Mouse (Mus musculus): ENCODE results near the gene Spen. TPM values are rescaled to one million over a fixed set of nuclear protein-coding genes. Genes with fewer than 3 reads are reported as not detected.

The Spen gene
- total RNA-seq, 2 experiments from 2014 or later: 49.5 to 58.6 TPM

DNA sequence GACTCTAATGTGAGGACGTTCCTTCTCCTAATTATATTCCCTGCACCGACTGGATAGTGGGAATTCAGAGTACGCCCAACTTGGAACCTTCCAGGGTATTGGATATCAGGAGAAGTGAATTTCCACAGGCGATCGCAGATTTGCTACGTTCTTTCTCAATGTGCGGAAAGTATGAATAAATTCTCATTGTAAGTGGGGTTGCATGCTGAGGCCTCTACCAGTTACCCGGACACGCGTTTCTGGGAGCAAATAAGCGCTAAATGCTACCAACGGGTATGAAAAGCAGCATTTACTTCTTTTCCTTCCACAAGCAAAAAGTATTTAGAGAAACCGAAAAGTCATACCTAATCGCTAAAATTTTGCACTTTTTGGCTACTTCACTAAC lies 1.2 kb downstream of the Spen start:
- peak in 1 of 2 experiments; percentile 25 for DNase-seq (ENCODE audit: low spot score in 2 of 2)
- intact Hi-C loops (cut with DNase I): loop anchor here (5.0 kb wide), 1 partner anchor 35 kb away; no protein-coding TSS in a partner anchor

DNA sequence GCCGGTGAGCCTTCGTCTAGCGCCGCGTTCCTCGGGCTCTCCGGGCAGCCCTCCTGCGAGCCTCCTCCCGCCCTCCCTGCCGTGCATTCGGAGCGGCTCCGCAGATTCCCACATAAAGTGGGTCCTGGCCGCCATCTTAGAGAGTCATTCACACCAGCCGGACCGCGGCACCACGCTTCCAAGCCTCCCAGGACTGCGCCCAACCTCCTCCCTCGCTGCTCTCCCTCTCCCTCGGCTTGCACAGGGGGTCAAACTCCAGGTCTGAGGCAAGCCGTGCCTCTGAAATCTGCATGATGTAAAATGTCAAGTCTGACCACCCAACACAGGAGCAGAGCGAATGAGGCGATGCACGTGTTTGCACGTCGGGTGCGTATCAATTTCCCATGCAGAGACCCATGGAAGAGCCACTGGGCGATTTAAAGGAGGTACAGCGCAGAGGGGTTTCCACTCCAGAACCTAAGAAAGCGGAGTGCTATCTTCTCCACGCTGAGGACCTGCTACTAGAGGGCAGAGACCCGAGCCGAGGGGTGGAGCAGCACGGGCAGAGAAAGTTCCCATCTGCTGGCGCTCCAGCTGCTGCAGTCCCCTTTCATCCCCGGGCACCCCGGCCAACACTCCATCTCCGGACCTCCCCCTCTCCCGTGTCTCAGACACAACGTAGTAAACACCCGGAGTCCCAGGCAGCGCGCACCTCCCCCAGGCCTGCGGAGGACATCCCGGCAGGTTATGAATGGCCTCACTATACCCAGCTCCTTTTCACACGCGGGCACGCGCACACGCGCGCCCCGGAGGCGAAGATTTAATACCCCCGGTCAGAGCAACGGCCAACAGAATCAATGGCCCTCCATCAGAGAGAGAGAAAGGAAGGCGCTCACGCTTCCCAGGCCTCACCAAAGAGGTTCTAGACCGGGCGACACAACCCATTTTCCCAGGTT lies 1.8 kb downstream of the Spen start:
- DNase-seq (ENCODE audit: low spot score in 2 of 2): peak; percentile 68 to 84
- intact Hi-C loops (cut with DNase I): loop anchor here (5.0 kb wide), 1 partner anchor 34 kb away; no protein-coding TSS in a partner anchor

DNA sequence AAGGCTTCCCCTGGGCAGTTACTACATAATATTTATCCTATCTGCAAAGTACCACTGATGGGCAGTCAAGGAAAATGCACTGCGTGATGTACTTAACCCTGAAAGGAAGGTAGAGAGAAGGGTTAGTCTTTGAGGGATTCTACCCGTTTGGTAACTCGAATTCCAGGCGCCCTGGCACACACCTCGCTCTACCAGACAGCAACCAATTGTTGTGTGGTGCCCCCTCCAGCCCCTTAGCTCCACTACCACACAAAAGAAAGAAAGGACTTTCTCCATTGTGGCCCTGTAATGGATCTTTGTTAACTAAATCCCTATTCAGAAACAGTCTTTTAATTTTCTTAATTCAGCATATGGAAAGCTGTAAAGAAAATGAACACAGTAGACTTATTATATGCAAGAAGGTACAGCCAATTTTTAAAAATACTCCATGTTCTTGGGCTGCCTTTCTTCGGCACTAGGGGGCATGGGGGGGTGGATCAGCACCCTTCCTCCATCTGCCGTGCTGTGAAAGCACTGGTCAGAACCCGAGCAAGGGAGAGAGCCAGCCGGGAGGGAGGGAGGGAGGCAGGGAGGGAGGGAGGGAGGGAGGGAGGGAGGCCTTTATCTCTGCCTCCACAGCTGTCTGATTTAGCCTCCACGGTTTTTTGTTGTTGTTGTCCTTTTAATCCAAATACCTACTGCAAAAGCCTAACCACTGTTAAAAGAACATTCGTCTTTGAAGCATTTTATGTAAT lies 3.3 kb downstream of the Spen start:
- intact Hi-C loops (cut with DNase I): loop anchor here (2.0 to 5.0 kb wide), 2 partner anchors 24 to 33 kb away; no protein-coding TSS in a partner anchor
- peak; percentile 50 to 68 for DNase-seq (ENCODE audit: low spot score in 2 of 2)

DNA sequence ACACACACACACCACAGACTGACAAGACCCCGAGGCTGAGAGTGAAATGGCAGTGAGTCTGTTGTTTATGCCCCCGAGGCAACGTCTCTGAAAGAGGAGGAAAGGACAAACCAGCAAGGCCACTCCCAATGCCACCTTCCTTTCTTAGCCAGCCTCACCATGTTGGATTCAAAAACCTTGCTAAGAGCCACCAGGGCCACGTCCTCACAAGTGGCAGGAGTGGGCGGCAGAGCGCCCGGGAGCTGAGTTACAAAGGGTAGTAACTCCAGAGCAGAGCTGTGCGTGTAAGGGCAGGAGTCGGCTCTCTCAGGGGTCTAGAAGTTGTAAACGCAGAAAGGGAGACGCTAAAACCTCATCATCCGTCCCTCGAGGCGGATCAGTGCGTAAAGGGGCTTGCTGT lies 7.4 kb downstream of the Spen start:
- intact Hi-C loops (cut with DNase I): no loop called here
- no peak for DNase-seq (ENCODE audit: low spot score in 2 of 2)

DNA sequence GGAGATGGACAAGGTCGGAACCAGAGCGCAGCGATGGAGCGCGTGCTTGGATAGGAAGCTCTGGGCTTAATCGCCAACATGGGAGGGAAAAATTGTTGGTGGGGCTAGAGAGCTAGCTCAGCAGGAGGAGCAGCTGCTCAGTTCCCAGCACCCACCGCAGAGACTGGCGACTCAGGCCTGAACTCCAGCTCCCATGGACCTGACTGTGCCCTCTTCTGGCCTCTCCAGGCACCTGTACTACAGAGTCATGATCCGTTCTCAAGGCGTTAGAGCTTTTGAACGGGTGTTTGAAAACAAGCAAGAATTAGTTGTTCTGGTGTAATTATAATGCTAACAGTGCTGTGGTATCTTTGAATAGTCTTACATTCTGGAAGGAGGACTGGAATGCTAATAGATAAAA lies 9.5 kb downstream of the Spen start:
- no peak for DNase-seq (ENCODE audit: low spot score in 2 of 2)
- intact Hi-C loops (cut with DNase I): no loop called here

DNA sequence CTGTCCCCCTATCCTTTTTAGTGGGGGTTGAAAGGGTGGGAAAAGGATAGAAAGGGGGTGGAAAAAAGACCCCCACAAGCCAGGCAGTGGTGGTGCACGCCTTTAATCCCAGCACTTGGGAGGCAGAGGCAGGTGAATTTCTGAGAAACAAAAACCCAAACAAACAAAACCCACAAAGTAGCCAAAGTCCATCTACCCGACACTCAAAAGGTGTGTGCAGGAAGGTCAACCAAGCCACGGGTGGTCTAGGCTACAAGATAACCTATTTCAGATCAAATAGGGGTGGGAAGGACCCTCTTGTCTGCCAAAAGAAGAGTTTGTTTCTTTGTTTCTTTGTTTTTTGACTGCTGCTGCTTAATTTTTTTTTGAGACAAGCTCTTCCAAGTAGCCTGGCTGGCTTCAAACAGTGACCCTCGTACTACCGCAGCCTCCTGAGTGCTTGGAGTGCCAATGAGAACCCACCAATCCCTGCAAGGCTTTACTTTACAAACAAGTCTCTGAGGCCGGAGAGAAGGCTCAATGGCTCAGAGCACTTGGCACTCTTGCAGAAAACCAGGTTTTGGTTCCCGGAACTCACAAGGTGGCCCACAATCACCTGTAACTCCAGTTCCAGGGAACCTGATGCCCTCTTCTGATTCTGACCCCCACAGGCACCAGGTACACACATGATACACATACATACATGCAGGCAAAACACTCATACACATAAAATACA lies 11.3 kb downstream of the Spen start:
- DNase-seq (ENCODE audit: low spot score in 2 of 2): no peak
- intact Hi-C loops (cut with DNase I): no loop called here

DNA sequence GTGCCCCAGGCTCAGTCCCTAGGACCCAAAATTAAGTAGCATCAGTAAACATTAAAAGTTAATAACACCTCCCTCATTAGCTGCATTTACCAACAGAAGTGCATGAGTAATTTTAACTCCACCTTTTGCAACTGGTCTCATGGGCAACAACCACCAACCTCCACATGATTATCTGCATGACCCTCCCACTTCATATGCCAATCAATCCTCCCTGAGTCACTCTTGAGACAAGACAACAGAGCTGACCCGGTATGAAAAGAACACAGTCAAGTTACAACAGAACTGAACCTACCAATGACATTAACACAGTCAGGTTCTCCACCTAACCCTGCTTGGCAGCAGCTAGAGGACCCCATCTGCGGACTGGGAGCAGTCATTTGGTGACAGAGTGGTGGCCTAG lies 12.5 kb downstream of the Spen start:
- intact Hi-C loops (cut with DNase I): no loop called here
- no peak for DNase-seq (ENCODE audit: low spot score in 2 of 2)

DNA sequence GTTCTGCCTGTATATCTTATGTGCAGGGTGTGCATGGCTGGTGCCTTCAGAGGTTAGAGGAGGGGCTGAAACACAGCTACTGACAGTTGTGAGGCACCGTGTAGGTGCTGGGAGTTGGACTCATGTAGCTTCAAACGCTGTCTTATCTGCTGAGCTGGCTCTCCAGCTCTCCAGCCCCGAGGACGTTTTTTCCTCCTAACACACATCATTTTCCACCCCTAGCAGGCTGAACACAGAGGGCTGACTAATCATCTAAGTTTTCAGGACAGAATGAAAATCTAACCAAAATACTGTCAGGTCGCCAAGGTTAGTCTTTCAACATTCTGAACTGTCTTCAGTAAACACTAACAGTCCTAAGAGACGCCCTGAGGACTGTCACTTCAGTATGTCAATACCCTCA lies 13.7 kb downstream of the Spen start:
- intact Hi-C loops (cut with DNase I): no loop called here
- DNase-seq (ENCODE audit: low spot score in 2 of 2): no peak

DNA sequence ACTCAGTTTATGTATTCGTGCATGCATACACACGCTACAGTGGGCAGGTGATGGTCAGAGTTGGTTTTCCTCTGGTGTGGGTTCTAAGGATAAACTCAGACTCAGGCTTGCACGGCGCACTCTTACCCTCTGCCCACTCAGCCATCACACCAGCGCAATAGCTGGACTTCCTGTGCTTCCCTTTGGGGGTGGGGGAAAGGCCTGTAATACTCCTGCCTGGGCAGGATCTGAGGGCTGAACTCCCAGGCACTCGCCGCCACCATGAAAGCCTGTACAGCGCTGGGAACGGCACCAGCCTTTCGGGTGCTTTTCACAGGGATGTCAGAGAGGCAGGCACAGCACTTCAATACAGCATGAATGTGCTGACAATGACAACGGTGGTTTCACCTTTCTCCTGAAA lies 15.3 kb downstream of the Spen start:
- intact Hi-C loops (cut with DNase I): no loop called here
- DNase-seq (ENCODE audit: low spot score in 2 of 2): no peak

DNA sequence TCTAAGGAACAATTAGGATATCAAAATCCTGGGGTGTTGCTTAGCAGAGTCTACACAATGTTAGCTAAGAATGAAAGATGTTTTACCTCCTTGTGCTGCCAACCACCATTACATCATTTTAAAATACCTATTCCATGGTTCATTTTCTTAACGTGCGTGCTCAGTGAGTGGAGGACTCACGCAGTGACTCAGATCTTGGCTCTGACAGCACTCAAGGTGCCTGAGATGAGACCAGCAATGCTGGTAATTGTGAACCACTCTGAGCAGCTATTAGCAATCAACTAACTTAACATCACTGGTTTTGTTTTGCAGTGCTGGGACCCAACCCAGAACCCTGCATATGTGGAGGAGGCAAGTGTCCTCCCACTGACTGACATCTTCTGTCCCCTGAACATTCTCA lies 20.0 kb downstream of the Spen start:
- DNase-seq (ENCODE audit: low spot score in 2 of 2): no peak
- intact Hi-C loops (cut with DNase I): no loop called here

DNA sequence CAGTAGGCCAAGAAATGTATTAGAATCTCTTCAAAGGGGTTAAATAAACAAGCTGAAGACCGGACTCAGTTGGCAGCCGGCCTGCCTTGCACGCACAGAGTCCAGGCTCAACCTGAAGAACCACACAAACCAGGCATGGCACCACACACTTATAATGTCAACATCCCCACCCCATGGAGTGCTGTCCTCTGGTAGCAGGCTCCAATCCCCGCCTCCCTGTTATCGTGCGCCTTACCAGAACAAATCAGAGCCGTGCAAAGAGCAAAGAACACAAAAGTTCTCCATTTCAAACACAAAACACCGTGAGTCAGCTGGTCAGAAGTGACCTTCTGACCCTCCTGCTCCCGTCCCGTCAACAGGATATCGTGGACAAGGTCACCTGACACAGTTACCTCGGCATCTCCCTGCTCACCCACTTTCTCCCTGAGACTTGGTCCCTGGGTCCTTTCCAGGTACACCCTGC lies 24.2 kb downstream of the Spen start:
- intact Hi-C loops (cut with DNase I): no loop called here
- no peak for DNase-seq (ENCODE audit: low spot score in 2 of 2)

DNA sequence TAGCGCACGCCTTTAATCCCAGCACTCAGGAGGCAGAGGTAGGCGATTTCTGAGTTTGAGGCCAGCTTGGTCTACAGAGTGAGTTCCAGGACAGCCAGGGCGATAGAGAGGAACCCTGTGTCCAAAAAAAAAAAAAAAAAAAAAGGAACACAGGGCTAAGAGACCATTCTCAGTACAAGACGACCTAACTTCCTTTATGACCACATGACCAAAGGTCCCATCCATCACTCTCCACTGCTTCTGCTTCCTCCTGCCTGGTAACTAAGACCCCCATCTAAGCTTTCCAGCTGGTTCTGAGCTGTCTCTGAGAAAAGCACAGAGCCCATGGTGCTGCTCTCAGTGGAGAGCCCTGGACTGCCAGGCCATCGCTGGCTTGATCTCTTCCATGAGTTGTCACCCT lies 26.3 kb downstream of the Spen start:
- intact Hi-C loops (cut with DNase I): no loop called here

DNA sequence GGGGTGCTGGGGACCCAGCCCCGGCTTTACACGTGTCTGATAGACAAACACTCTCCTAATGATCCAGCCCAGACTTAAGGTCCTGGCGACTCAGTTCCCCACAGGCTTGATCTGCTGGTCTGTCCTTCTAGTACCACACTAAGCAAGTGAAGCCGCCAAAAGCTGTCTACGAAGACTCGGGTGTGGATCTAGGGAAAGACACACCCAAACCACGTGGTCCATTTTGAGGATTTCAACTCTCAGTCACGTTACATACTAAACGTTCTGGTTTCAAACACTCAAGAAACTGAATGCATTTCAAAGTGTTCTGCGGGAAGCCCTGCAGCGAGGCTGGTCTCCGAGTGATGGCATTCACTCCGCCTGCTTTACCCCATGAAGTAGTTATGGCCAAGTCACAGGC lies 27.9 kb downstream of the Spen start:
- intact Hi-C loops (cut with DNase I): no loop called here
- no peak for DNase-seq (ENCODE audit: low spot score in 2 of 2)

More for the DNA sequence above, 26.3 kb downstream of the Spen start:
- no peak for DNase-seq (ENCODE audit: low spot score in 2 of 2)

DNA sequence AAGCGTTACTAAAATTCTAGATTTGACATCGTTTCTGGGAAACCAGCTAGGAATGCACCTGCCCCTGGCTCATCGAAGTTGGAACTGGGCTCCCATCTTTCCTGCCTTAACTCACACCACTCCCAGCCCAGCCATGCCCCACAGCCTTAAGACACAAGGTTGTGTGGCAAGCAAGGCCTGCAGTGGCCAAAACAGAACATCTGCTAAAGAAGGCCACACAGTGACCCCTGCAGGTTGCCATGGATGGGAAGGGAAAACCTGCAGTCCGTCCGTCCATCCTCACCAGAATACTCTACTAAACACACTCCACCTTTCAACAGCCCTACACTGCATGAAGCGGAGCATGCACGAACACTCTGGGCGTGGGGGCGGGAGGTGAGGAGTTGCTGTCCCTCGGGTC lies 31.5 kb downstream of the Spen start:
- intact Hi-C loops (cut with DNase I): no loop called here
- DNase-seq (ENCODE audit: low spot score in 2 of 2): no peak

DNA sequence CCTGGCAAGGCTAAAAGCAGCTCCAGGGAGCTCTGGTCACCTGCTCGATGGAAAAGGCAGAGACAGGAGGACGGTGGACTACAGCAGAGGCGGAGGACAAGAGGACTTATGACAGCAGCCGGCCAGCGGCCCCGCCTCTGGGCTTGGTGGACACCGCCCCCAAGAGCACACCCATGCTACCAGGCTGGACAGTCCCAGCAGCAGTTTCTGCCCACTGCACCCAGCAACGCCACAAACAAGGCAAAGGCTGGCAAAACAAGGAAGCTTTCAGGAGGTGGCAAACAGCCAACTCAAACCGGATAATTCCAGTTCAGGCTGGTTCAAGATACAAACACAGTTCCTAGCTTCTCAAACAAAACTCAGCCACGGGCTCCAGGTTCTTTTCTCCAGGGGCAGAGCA lies 32.0 kb downstream of the Spen start:
- intact Hi-C loops (cut with DNase I): no loop called here

DNA sequence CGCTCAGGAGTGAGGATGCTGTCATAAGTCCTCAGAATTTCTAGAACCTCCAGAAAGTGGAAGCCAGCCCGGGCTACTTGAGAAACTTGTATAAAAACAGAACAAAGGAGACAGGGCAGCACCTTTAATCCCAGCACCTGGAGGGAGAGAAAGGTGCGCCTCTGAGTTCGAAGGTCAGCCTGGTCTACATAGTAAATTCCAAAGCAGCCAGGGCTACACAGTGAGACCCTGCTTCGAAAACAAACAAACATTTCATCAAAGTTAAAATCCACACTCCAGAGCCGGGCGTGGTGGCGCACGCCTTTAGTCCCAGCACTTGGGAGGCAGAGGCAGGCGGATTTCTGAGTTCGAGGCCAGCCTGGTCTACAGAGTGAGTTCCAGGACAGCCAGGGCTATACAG lies 32.6 kb downstream of the Spen start:
- intact Hi-C loops (cut with DNase I): no loop called here
- no peak for DNase-seq (ENCODE audit: low spot score in 2 of 2)

More for the DNA sequence above, 32.0 kb downstream of the Spen start:
- DNase-seq (ENCODE audit: low spot score in 2 of 2): peak; percentile 78 to 92

DNA sequence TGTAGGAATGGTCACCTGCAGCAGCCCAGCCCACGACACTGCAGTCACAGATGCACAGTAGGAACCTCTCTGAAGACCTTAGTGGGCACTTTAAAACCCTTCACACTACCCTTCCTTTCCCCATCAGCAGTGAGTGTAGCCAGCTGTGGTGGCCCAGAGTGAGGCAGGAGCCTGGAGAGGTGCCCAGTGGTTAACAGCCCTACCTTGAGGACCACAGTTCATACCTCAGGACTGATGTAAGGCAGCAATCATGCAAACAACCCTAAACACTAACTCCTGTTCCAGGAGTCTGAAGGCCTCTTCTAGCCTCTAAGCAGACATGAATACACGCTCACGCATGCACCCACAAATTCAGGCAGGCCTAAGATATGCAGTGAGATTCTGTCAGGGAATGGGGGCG lies 33.9 kb downstream of the Spen start:
- intact Hi-C loops (cut with DNase I): loop anchor here (5.0 kb wide), 1 partner anchor 33 kb away; the partner anchor contains the start of gene Spen
- no peak for DNase-seq (ENCODE audit: low spot score in 2 of 2)

DNA sequence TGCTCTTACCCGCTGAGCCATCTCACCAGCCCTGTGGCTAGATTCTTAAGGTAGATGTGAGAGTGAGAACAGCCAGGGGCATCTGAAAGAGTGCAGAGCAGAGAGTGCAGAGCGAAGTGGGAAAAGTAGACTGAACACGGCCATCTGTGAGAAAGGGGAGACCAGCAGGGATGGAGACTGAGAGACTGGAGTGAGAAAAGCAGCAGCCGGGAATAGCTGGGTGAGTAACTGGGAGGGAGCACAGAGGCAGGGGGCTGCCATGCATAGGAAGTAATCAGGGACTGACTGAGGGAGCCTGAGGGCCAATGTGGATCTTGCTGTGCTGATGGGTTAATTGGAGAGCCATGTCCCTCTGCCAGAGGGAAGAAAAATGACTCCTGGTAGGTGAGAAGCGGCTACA lies 35.7 kb downstream of the Spen start:
- DNase-seq (ENCODE audit: low spot score in 2 of 2): peak; percentile 27 to 41
- intact Hi-C loops (cut with DNase I): loop anchor here (5.0 kb wide), 1 partner anchor 35 kb away; the partner anchor contains the start of gene Spen

DNA sequence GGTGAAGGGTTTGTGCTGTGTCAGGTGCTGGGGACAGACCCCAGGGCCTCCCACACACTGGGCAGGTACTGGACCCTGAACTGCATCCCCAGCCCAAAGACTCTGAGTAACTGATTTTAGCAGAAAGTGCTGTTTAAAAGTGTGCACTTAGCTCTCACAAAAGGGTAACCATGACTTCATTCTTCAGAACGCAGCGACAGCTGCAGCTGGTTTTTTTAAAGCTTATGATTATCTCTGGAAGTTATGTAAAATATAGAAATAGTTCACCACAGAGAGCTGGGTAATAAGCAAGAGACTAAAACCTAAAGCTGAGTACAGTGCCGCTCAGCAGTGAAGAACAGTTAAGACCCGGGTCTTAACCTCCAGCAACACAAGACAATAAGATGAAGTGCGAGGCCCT lies 37.3 kb downstream of the Spen start:
- DNase-seq (ENCODE audit: low spot score in 2 of 2): peak; percentile 49 to 52

More for the DNA sequence above, 37.3 kb downstream of the Spen start:
- intact Hi-C loops (cut with DNase I): loop anchor here (5.0 kb wide), 1 partner anchor 36 kb away; the partner anchor contains the start of gene Spen

All from left cerebral cortex, postnatal 14 days (tissue).